In genomic region chr19:43986069-43986794, GRCm38 (mm10) we compare ENCODE assay signal across 7 mouse cellular contexts. TPM values are rescaled to one million over a fixed set of nuclear protein-coding genes. Genes with fewer than 3 reads are reported as not detected.
DNase-seq lines count a peak whose midpoint lies in the region; ATAC-seq lines count a peak whose summit lies in the region.

Gene Cpn1, minus strand, starts transcription at chr19:43986556.

- no peaks in the 10 kb centered on the region for H3K4me1 ChIP-seq in forebrain, embryonic 16.5 days (replicated peaks; ENCODE audit: control insufficient read depth, insufficient read depth, low read length)
- H3K4me1 ChIP-seq in midbrain, embryonic 13.5 days (replicated peaks): peaks cover 8% of the 10 kb centered on the region

- WGBS in forebrain, embryonic 16.5 days: 15% methylated on average over 30 of the region's 30 CpGs
- WGBS in midbrain, embryonic 13.5 days: 21% methylated on average over 30 of the region's 30 CpGs

- no peak within 1 kb of the TSS for H3K4me3 ChIP-seq in forebrain, embryonic 16.5 days (replicated peaks; ENCODE audit: low read length)
- H3K4me3 ChIP-seq in midbrain, embryonic 13.5 days (replicated peaks): peak within 1 kb of the TSS; percentile 15

- no peak for ATAC-seq in forebrain, embryonic 16.5 days
- ATAC-seq in midbrain, embryonic 13.5 days: no peak

- H3K36me3 ChIP-seq in forebrain, embryonic 16.5 days (ENCODE audit: control insufficient read depth, insufficient read depth): no peaks in the 10 kb centered on the region
- H3K36me3 ChIP-seq in midbrain, embryonic 13.5 days: no peaks in the 10 kb centered on the region

- no peak within 1 kb of the TSS for H3K27ac ChIP-seq in forebrain, embryonic 16.5 days (ENCODE audit: low read length)
- no peak within 1 kb of the TSS for H3K27ac ChIP-seq in midbrain, embryonic 13.5 days

- peak within 1 kb of the TSS; percentile 25; the same call in 1 of the 2 replicates for H3K4me2 ChIP-seq in forebrain, embryonic 16.5 days (ENCODE audit: low read length)
- peak within 1 kb of the TSS; percentile 43 for H3K4me2 ChIP-seq in midbrain, embryonic 13.5 days (replicated peaks)

- no peaks in the 10 kb centered on the region for H3K9me3 ChIP-seq in forebrain, embryonic 16.5 days (ENCODE audit: control insufficient read depth, low read length)
- no peaks in the 10 kb centered on the region for H3K9me3 ChIP-seq in midbrain, embryonic 13.5 days

- no peaks in the 10 kb centered on the region for H3K27me3 ChIP-seq in forebrain, embryonic 16.5 days (replicated peaks; ENCODE audit: control insufficient read depth, insufficient read depth, low read length)
- H3K27me3 ChIP-seq in midbrain, embryonic 13.5 days: 0 out of 2 replicates have a peak, but pooled peaks cover 5% of the 10 kb centered on the region

- peak; percentile 38 for DNase-seq in embryo, embryonic 10.5 days (ENCODE audit: low spot score)
- DNase-seq in kidney, postnatal 4 days: peak; percentile 61 to 77
- DNase-seq in thymus, postnatal 4 days: no peak
- no peak for DNase-seq in c-Kit-positive CD71-positive TER-119-positive erythroid progenitor cells, embryonic 14.5 days (ENCODE audit: low spot score)
- no peak for DNase-seq in urinary bladder, postnatal 10 days (ENCODE audit: low spot score)

- H3K9ac ChIP-seq in forebrain, embryonic 16.5 days (replicated peaks; ENCODE audit: low read depth, low read length): no peak within 1 kb of the TSS
- H3K9ac ChIP-seq in midbrain, embryonic 13.5 days (replicated peaks): no peak within 1 kb of the TSS

RNA-seq across cellular contexts. Expression of gene Cpn1, which starts in this region (rescaled TPM):
- polyA plus RNA-seq in forebrain, embryonic 16.5 days (2015; fragmentation: Nextera tagmentation; extraction: Ambion mirVana): 0.21 and 0.39 TPM in 2 replicates
- 0.16 and 0.24 TPM in 2 replicates for polyA plus RNA-seq in midbrain, embryonic 13.5 days (2015; fragmentation: Nextera tagmentation; extraction: Ambion mirVana)

Comparison
In these comparisons a context has a peak if more than half of its experiments do, and no peak if none do; other contexts are left out.
1. DNase-seq: peak in embryo, embryonic 10.5 days (single experiment) and kidney, postnatal 4 days (2 of 2); none in thymus, postnatal 4 days (single experiment), c-Kit-positive CD71-positive TER-119-positive erythroid progenitor cells, embryonic 14.5 days (single experiment) and urinary bladder, postnatal 10 days (single experiment).